Mouse (Mus musculus) megakaryocyte progenitor cell, adult 5-6 weeks (primary cell): ENCODE data around the gene Farp1. TPM values are rescaled to one million over a fixed set of nuclear protein-coding genes. Genes with fewer than 3 reads are reported as not detected.

Source experiments
- ATAC-seq: replicated peaks from 2 replicates; pipeline ENCODE4 v1.8.0; 2016; ENCODE audit warnings: mild to moderate bottlenecking, moderate TSS enrichment, inconsistent platforms; ENCODE audit not compliant: poor library complexity
- total RNA-seq, 2 experiments: library from RNA; stranded (forward) in 1 of 2; stranded (reverse) in 1 of 2; fragments of 157-497, 149-512 nt in 1 of 2; fragments of 200-1000 nt in 1 of 2; gene quantifications; 2 replicates each; pipeline versions ENCODE4 v1.2.3 to v1.2.4; 2015 to 2017

Farp1 gene
- total RNA-seq, 2 experiments from 2014 or later: 0.15 TPM; not detected in 1

- no peak for ATAC-seq
Observed at GRCm38 (mm10) chr14:121102599-121102998, 67.6 kb downstream of the Farp1 start.

GRCm38 (mm10) chr14:121103459-121103858, 68.5 kb downstream of the Farp1 start:
- no peak for ATAC-seq

- ATAC-seq: no peak
Observed at GRCm38 (mm10) chr14:121104760-121105329, 69.8 kb downstream of the Farp1 start.

- no peak for ATAC-seq
Observed at GRCm38 (mm10) chr14:121106906-121107305, 71.9 kb downstream of the Farp1 start.

- no peak for ATAC-seq
Observed at GRCm38 (mm10) chr14:121107707-121108285, 72.8 kb downstream of the Farp1 start.

- no peak for ATAC-seq
Observed at GRCm38 (mm10) chr14:121108439-121109115, 73.6 kb downstream of the Farp1 start.

- ATAC-seq: no peak
Observed at GRCm38 (mm10) chr14:121109116-121109504, 74.1 kb downstream of the Farp1 start.

GRCm38 (mm10) chr14:121110492-121111267, 75.7 kb downstream of the Farp1 start:
- ATAC-seq: peak; percentile 34

GRCm38 (mm10) chr14:121112061-121112460, 77.1 kb downstream of the Farp1 start:
- no peak for ATAC-seq

GRCm38 (mm10) chr14:121113785-121114184, 78.8 kb downstream of the Farp1 start:
- no peak for ATAC-seq

GRCm38 (mm10) chr14:121116696-121117095, 81.7 kb downstream of the Farp1 start:
- ATAC-seq: no peak

GRCm38 (mm10) chr14:121118860-121119259, 83.9 kb downstream of the Farp1 start:
- ATAC-seq: peak; percentile 69

- ATAC-seq: no peak
Observed at GRCm38 (mm10) chr14:121121664-121122063, 86.7 kb downstream of the Farp1 start.

- no peak for ATAC-seq
Observed at GRCm38 (mm10) chr14:121122852-121123251, 87.9 kb downstream of the Farp1 start.

- no peak for ATAC-seq
Observed at GRCm38 (mm10) chr14:121124409-121125010, 89.5 kb downstream of the Farp1 start.

GRCm38 (mm10) chr14:121125651-121126050, 90.7 kb downstream of the Farp1 start:
- ATAC-seq: no peak

GRCm38 (mm10) chr14:121126291-121126690, 91.3 kb downstream of the Farp1 start:
- ATAC-seq: no peak

- ATAC-seq: no peak
Observed at GRCm38 (mm10) chr14:121128858-121129800, 94.1 kb downstream of the Farp1 start.

GRCm38 (mm10) chr14:121130351-121130750, 95.4 kb downstream of the Farp1 start:
- ATAC-seq: peak; percentile 14; the same call in 1 of the 2 replicates

- ATAC-seq: no peak
Observed at GRCm38 (mm10) chr14:121134414-121134813, 99.4 kb downstream of the Farp1 start.
